Mouse (Mus musculus) MEL (cell line): Measurements from ENCODE around the gene Adamtsl4. TPM values are rescaled to one million over a fixed set of nuclear protein-coding genes. Genes with fewer than 3 reads are reported as not detected.

ENCODE experiments used
- DNase-seq: peaks from one replicate; pipeline ENCODE4 v3.0.0; 2011; ENCODE audit warnings: low read depth, low spot score
- H3K27ac ChIP-seq: 2 replicates; pipeline ENCODE4 v1.5.1; 2012; ENCODE audit warnings: low read depth, mild to moderate bottlenecking, control low read depth, low read length, moderate library complexity; ENCODE audit not compliant: control insufficient read depth
- H3K27me3 ChIP-seq, 2 experiments: fragments of 150-350 bp in 1 of 2; sonication (generic) in 1 of 2; 2 replicates each; pipeline ENCODE4 v1.6.1; 2012; ENCODE audit warnings: low read length in 2 of 2, mild to moderate bottlenecking in 2 of 2, improper control_type of control experiment in 1 of 2, moderate library complexity in 1 of 2; ENCODE audit not compliant: insufficient read depth in 2 of 2, control insufficient read depth in 1 of 2
- H3K36me3 ChIP-seq, 2 experiments: 2 replicates each; pipeline ENCODE4 v1.6.1; 2012 to 2014; ENCODE audit warnings: low read length in 2 of 2, improper control_type of control experiment in 1 of 2, inconsistent platforms in 1 of 2, mild to moderate bottlenecking in 1 of 2; ENCODE audit not compliant: insufficient read depth in 2 of 2, control insufficient read depth in 1 of 2
- H3K4me1 ChIP-seq, 2 experiments: fragments of 150-350 bp in 1 of 2; sonication (generic) in 1 of 2; 2 replicates each; pipeline ENCODE4 v1.6.1; 2012; ENCODE audit warnings: low read length in 2 of 2, improper control_type of control experiment in 1 of 2, mild to moderate bottlenecking in 1 of 2; ENCODE audit not compliant: insufficient read depth in 2 of 2, control insufficient read depth in 1 of 2
- H3K4me3 ChIP-seq, 2 experiments: fragments of 150-350 bp in 1 of 2; sonication (generic) in 1 of 2; 2 replicates each; pipeline ENCODE4 v1.5.1; 2012; ENCODE audit warnings: low read depth in 2 of 2, low read length in 2 of 2, mild to moderate bottlenecking in 2 of 2, moderate library complexity in 2 of 2, control low read depth in 1 of 2, improper control_type of control experiment in 1 of 2; ENCODE audit not compliant: control insufficient read depth in 1 of 2, insufficient read depth in 1 of 2
- H3K79me2 ChIP-seq: 2 replicates; pipeline ENCODE4 v1.6.1; 2012; ENCODE audit warnings: mild to moderate bottlenecking, low read length, moderate library complexity; ENCODE audit not compliant: control insufficient read depth, poor library complexity, insufficient read depth
- H3K9ac ChIP-seq: 2 replicates; pipeline ENCODE4 v1.6.1; 2012; ENCODE audit warnings: low read depth, mild to moderate bottlenecking, control low read depth, low read length, moderate library complexity; ENCODE audit not compliant: control insufficient read depth, poor library complexity, severe bottlenecking
- H3K9me3 ChIP-seq: fragments of 150-350 bp; sonication (generic); replicated peaks from 2 replicates; pipeline ENCODE4 v1.6.1; 2012; ENCODE audit warnings: mild to moderate bottlenecking, low read length, improper control_type of control experiment, moderate library complexity; ENCODE audit not compliant: insufficient read depth
- BHLHE40 ChIP-seq: IDR thresholded peaks from 2 replicates; pipeline ENCODE4 v1.6.1; 2012; ENCODE audit warnings: low read depth, mild to moderate bottlenecking, inconsistent platforms, low read length, improper control_type of control experiment, borderline replicate concordance
- CHD2 ChIP-seq: IDR thresholded peaks from 2 replicates; pipeline ENCODE4 v1.6.1; 2011; ENCODE audit warnings: low read length, improper control_type of control experiment
- CTCF ChIP-seq, 3 experiments: IDR thresholded peaks in 2 of 3; conservative IDR thresholded peaks in 1 of 3; 2 replicates each; pipeline ENCODE4 v1.5.1; 2011 to 2012; ENCODE audit warnings: low read length in 3 of 3, low read depth in 2 of 3, mild to moderate bottlenecking in 2 of 3, improper control_type of control experiment in 1 of 3, inconsistent platforms in 1 of 3, mixed read lengths in 1 of 3, moderate library complexity in 1 of 3; ENCODE audit not compliant: control insufficient read depth in 1 of 3, insufficient read depth in 1 of 3, poor library complexity in 1 of 3, severe bottlenecking in 1 of 3
- E2F4 ChIP-seq: IDR thresholded peaks from 2 replicates; pipeline ENCODE4 v1.6.1; 2011; ENCODE audit warnings: low read depth, low read length, improper control_type of control experiment, borderline replicate concordance
- EP300 ChIP-seq, 2 experiments: IDR thresholded peaks; 2 replicates each; pipeline ENCODE4 v1.6.1; 2011; ENCODE audit warnings: improper control_type of control experiment in 2 of 2, low read length in 2 of 2, low read depth in 1 of 2, mild to moderate bottlenecking in 1 of 2
- ETS1 ChIP-seq: IDR thresholded peaks from 2 replicates; pipeline ENCODE4 v1.6.1; 2012; ENCODE audit warnings: low read depth, mild to moderate bottlenecking, inconsistent platforms, low read length, improper control_type of control experiment, moderate library complexity
- JUND ChIP-seq: IDR thresholded peaks from 2 replicates; pipeline ENCODE4 v1.6.1; 2011; ENCODE audit warnings: low read depth, mild to moderate bottlenecking, improper control_type of control experiment, low read length
- MAX ChIP-seq: IDR thresholded peaks from 2 replicates; pipeline ENCODE4 v1.6.1; 2011; ENCODE audit warnings: low read length, improper control_type of control experiment
- MXI1 ChIP-seq: IDR thresholded peaks from 2 replicates; pipeline ENCODE4 v1.6.1; 2011; ENCODE audit warnings: mild to moderate bottlenecking, low read depth, low read length, improper control_type of control experiment
- MYB ChIP-seq: IDR thresholded peaks from 2 replicates; pipeline ENCODE4 v1.6.1; 2011; ENCODE audit warnings: mild to moderate bottlenecking, low read depth, low read length, improper control_type of control experiment
- MYC ChIP-seq: IDR thresholded peaks from 2 replicates; pipeline ENCODE4 v1.6.1; 2011; ENCODE audit warnings: low read depth, mild to moderate bottlenecking, low read length, improper control_type of control experiment, moderate library complexity
- NELFE ChIP-seq: IDR thresholded peaks from 2 replicates; pipeline ENCODE4 v1.6.1; 2011; ENCODE audit warnings: low read depth, low read length, improper control_type of control experiment
- POLR2A ChIP-seq, 2 experiments: IDR thresholded peaks; 2 replicates each; pipeline ENCODE4 v1.6.1; 2011 to 2012; ENCODE audit warnings: low read length in 2 of 2, mild to moderate bottlenecking in 2 of 2, control low read depth in 1 of 2, improper control_type of control experiment in 1 of 2, low read depth in 1 of 2, moderate library complexity in 1 of 2; ENCODE audit not compliant: control insufficient read depth in 1 of 2, insufficient read depth in 1 of 2, poor library complexity in 1 of 2
- RAD21 ChIP-seq: IDR thresholded peaks from 2 replicates; pipeline ENCODE4 v1.6.1; 2011; ENCODE audit warnings: mild to moderate bottlenecking, low read depth, low read length, improper control_type of control experiment
- SIN3A ChIP-seq: IDR thresholded peaks from 2 replicates; pipeline ENCODE4 v1.6.1; 2012; ENCODE audit warnings: low read length, improper control_type of control experiment, inconsistent platforms
- TBP ChIP-seq: IDR thresholded peaks from 2 replicates; pipeline ENCODE4 v1.8.0; 2011; ENCODE audit warnings: low read depth, low read length, improper control_type of control experiment
- TCF12 ChIP-seq: IDR thresholded peaks from 2 replicates; pipeline ENCODE4 v1.6.1; 2014; ENCODE audit warnings: low read depth, mild to moderate bottlenecking, inconsistent platforms, low read length, improper control_type of control experiment, moderate library complexity
- UBTF ChIP-seq: IDR thresholded peaks from 2 replicates; pipeline ENCODE4 v1.6.1; 2012; ENCODE audit warnings: low read depth, mild to moderate bottlenecking, inconsistent platforms, low read length, improper control_type of control experiment, moderate library complexity, borderline replicate concordance; ENCODE audit not compliant: insufficient read depth
- USF1 ChIP-seq: IDR thresholded peaks from 2 replicates; pipeline ENCODE4 v1.6.1; 2014; ENCODE audit warnings: low read depth, mild to moderate bottlenecking, inconsistent platforms, low read length, improper control_type of control experiment, moderate library complexity
- USF2 ChIP-seq, 2 experiments: IDR thresholded peaks; 2 replicates each; pipeline ENCODE4 v1.6.1; 2011 to 2012; ENCODE audit warnings: improper control_type of control experiment in 2 of 2, low read length in 2 of 2, borderline replicate concordance in 1 of 2, inconsistent platforms in 1 of 2, low read depth in 1 of 2, mild to moderate bottlenecking in 1 of 2; ENCODE audit not compliant: insufficient read depth in 1 of 2
- ZC3H11A ChIP-seq: IDR thresholded peaks from 2 replicates; pipeline ENCODE4 v1.6.1; 2012; ENCODE audit warnings: low read depth, mild to moderate bottlenecking, inconsistent platforms, low read length, improper control_type of control experiment
- ZNF384 ChIP-seq: IDR thresholded peaks from 2 replicates; pipeline ENCODE4 v1.6.1; 2012; ENCODE audit warnings: low read depth, mild to moderate bottlenecking, inconsistent platforms, low read length, improper control_type of control experiment
- polyA plus RNA-seq, 2 experiments: library from polyadenylated mRNA; stranded (reverse) in 1 of 2; unstranded in 1 of 2; fragments of >175 nt in 1 of 2; fragments of >200 nt in 1 of 2; gene quantifications; 2 replicates each; pipeline versions ENCODE4 v1.2.1 to v1.2.4; 2012; ENCODE audit warnings: low replicate concordance in 2 of 2, low read depth in 1 of 2; ENCODE audit not compliant: insufficient read length in 2 of 2, insufficient read depth in 1 of 2, missing spikeins in 1 of 2
- total RNA-seq: library from RNA; depleted of rRNA; stranded (reverse); fragments of 300-350 nt; gene quantifications from 2 replicates; pipeline ENCODE4 v1.2.3, GENCODE M21; 2012

The Adamtsl4 gene
- total and polyA plus RNA-seq, 3 experiments, result 0.27 to 0.88 TPM; not detected in 1

DNA sequence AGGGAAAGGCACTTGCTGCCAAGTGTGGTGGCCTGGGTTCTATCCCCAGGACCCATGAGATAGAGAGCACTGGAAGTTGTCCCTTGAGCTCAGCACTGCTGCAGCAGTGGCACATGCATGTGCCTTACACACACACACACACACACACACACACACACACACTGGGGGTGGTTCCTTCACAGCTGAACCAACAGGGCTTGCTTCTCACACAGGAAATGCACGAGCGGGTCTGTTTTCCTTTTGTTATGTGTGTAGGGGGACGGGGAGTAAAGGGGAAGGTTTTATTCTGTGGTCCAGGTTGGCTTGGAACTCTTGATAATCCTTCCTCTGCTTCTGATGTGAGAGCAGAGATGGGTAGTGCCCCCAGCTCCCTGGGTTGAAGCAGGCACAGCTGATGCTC, 15.3 kb downstream of the Adamtsl4 start:
- Histone ChIP-seq H3K27ac (peak overlapping the region; percentile 93), H3K9me3 (no peaks in the 10 kb centered on the region), H3K36me3 (peaks cover 2 to 47% of the 10 kb centered on the region in 2 experiments; a peak in 3 of 4 replicates), H3K4me1 (peaks cover 36 to 53% of the 10 kb centered on the region in 2 experiments), H3K79me2 (peaks cover 37% of the 10 kb centered on the region), H3K9ac (no peak overlapping the region), H3K4me3 (no peak overlapping the region), H3K27me3 (no peaks in the 10 kb centered on the region)
- peak; percentile 45 for DNase-seq
- TF ChIP-seq MXI1 (no peak), E2F4 (no peak), EP300 (IDR thresholded peaks at IDR 0.05; ENCODE audit: low read depth in 1 of 2, low read length in 2 of 2) (no peak), NELFE (no peak), POLR2A (IDR thresholded peaks at IDR 0.05; ENCODE audit: control insufficient read depth in 1 of 2, insufficient read depth in 1 of 2, low read depth in 1 of 2, low read length in 2 of 2, poor library complexity in 1 of 2) (no peak), MYB (no peak), MYC (no peak), UBTF (no peak), ZNF384 (no peak), ETS1 (no peak), BHLHE40 (no peak), USF2 (IDR thresholded peaks at IDR 0.05; ENCODE audit: borderline replicate concordance in 1 of 2, insufficient read depth in 1 of 2, low read depth in 1 of 2, low read length in 2 of 2) (no peak)

DNA sequence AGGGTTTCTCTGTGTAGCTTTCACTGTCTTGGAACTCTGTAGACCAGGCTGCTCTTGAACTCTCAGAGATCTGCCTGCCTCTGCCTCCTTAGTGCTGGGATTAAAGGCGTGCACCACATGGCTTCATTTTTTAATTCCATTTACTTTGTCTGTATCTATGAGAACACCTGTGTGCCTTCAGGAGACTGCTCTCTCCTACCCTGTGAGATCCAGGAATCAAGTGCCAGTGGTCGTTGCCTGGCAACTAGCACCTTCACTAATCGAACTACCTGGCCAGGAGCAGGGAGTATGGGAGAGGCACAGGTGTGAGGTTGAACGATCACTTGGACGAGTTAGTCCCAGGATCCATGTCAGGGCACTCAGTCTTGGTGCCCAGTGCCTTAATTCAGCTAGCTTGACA, 16.5 kb downstream of the Adamtsl4 start:
- Histone ChIP-seq H3K9ac (no peak overlapping the region), H3K4me1 (peaks cover 25 to 44% of the 10 kb centered on the region in 2 experiments)

More for the DNA sequence above, 16.5 kb downstream of the Adamtsl4 start:
- Histone ChIP-seq H3K79me2 (peaks cover 48% of the 10 kb centered on the region), H3K36me3 (peaks cover 3 to 44% of the 10 kb centered on the region in 2 experiments), H3K27ac (no peak overlapping the region), H3K27me3 (no peaks in the 10 kb centered on the region), H3K4me3 (no peak overlapping the region), H3K9me3 (no peaks in the 10 kb centered on the region)
- DNase-seq, result no peak
- TF ChIP-seq UBTF, result no peak
- TF ChIP-seq CHD2, result no peak
- TF ChIP-seq RAD21, result no peak
- TF ChIP-seq MXI1, result no peak
- no peak for TF ChIP-seq CTCF (IDR thresholded peaks at IDR 0.05 in 2 of 3, conservative IDR thresholded peaks at IDR 0.05 in 1 of 3; ENCODE audit: control insufficient read depth in 1 of 3, insufficient read depth in 1 of 3, low read depth in 2 of 3, low read length in 3 of 3, poor library complexity in 1 of 3, severe bottlenecking in 1 of 3)
- TF ChIP-seq USF1, result no peak
- TF ChIP-seq SIN3A, result no peak
- no peak for TF ChIP-seq MAX
- TF ChIP-seq NELFE, result no peak
- TF ChIP-seq E2F4, result no peak
- no peak for TF ChIP-seq ZC3H11A
- no peak for TF ChIP-seq TBP
- TF ChIP-seq TCF12, result no peak
- TF ChIP-seq JUND, result no peak
